Mouse (Mus musculus): Measurements from ENCODE around the gene Slirp.

GRCm38 (mm10) chr12:87443700-87444122 lies at the start of gene Slirp, which contains the start of gene Alkbh1:
- no peak for TF ChIP-seq CTCF (IDR thresholded peaks at IDR 0.05; ENCODE audit: low read depth)
- TF ChIP-seq EP300 (IDR thresholded peaks at IDR 0.05; ENCODE audit: low read depth), result 0 out of 2 replicates have a peak, but pooled peaks have one; percentile 35

Measured in heart, postnatal 0 days (tissue).